Mouse (Mus musculus): ENCODE results near the gene Gcc2.
"Not testable (repeated sequence)": the region's sequence is repeated elsewhere in the genome, so short reads cannot be mapped to it uniquely, and the experiment has no call there.

DNA sequence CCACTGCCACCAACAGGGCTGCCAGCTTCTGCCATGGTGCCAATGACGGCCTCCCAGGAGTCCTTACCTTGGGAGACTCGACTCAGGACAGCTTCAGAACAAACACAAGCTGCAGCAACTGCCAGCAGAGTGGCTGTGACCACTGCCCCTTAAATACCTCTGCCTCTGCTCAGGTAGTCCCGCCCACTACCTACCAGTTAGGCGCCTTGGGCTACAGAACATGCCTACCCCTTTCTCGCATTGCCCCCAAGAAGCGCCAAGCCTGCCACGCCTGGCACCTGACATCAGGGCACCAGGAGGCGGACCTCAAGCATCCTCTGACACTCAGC is 22.7 kb upstream of the Gcc2 start, which contains the start of gene Duxf3:
- TF ChIP-seq POLR2AphosphoS2 (IDR thresholded peaks at IDR 0.05; ENCODE audit: low read depth, low read length); POLR2A (IDR thresholded peaks at IDR 0.05; ENCODE audit: low read depth, low read length); CTCF (conservative IDR thresholded peaks at IDR 0.05 in 1 of 2, IDR thresholded peaks at IDR 0.05 in 1 of 2; ENCODE audit: low read depth in 2 of 2, low read length in 2 of 2); USF1 (IDR thresholded peaks at IDR 0.05; ENCODE audit: low read depth, low read length); ELF1 (IDR thresholded peaks at IDR 0.05; ENCODE audit: low read depth, low read length): not testable (repeated sequence)
